Mouse (Mus musculus) bone marrow macrophage, adult 2 months (primary cell): ENCODE measurements around the gene Nf2.

Experiments
- CTCF ChIP-seq: IDR thresholded peaks from 2 replicates; pipeline ENCODE4 v1.5.1; 2012; ENCODE audit warnings: low read depth, mild to moderate bottlenecking, low read length, moderate library complexity
- POLR2A ChIP-seq: IDR thresholded peaks from 2 replicates; pipeline ENCODE4 v1.6.1; 2012; ENCODE audit warnings: mild to moderate bottlenecking, low read depth, low read length, borderline replicate concordance

DNA sequence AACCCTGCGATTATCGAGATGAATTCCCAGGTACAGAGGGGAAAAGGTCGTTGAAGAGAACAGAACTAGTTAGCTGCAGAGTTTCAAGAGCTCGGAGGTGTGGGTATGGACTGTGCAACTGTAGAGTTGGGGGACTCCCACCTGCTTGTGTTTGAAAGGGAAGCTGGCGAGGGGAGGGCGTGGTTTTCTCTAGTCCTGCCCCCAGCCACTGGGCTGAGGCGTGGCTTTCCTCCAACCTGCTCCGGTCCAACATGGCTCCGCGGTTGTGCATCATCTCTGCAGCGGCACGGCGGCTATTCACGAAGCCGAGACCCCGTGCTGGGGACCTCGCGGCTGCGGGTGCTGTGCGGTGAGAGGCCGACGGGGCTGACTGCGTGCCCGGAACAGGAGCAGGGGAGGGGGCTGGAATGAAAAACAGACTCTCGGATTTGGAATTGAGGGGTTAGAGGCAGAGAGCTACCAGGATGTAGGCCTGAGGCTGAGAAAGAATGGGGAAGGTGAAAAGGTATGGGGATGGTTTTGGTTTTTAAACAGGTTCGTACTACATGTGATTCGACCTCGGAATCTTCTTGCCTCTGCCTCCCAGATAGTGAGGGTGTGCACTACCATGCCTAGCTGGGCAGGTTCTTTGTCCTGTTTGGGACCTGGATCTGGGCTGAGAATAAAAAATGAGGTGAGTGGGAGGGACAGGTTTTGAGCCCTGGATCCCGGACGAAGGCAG lies 24.6 kb upstream of the Nf2 start, which contains the start of gene Nipsnap1:
- TF ChIP-seq CTCF (no peak), POLR2A (no peak)
